Mouse (Mus musculus): ENCODE measurements at regions not wholly inside any gene's neighbourhood (a gene's known extent, or its start where the extent isn't known, plus 50 kb on each side); places are given as distances from the start of the nearest gene placed in this dataset.

GRCm38 (mm10) chr10:56453578-56454069 lies 76.5 kb downstream of the Gja1 start:
- no peak for DNase-seq

- DNase-seq = no peak
These were observed 78.8 kb downstream of the Gja1 start for GRCm38 (mm10) chr10:56455867-56456468.

DNA sequence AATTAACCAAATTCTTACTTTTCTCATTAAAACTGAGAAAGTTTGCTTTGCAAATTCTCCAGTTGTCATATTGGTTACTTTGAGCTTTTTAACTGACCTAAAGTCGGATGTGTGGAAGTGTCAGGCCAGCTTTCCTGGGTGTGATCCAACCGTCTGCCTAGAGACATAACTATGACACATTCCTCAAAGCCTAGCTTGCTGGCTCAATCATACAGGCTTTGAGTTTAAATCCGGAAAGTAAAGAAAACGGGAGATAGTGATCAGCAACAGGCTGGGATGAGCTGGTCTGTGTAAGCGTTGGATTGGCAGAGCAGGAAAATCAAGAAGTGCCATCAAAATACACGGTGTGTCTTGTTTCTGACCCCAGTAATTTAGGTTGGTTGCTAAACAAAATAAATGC lies 91.4 kb downstream of the Gja1 start:
- peak; percentile 28 to 40 for DNase-seq

GRCm38 (mm10) chr10:56468993-56469712 lies 92.0 kb downstream of the Gja1 start:
- peak; percentile 53 to 67 for DNase-seq

DNA sequence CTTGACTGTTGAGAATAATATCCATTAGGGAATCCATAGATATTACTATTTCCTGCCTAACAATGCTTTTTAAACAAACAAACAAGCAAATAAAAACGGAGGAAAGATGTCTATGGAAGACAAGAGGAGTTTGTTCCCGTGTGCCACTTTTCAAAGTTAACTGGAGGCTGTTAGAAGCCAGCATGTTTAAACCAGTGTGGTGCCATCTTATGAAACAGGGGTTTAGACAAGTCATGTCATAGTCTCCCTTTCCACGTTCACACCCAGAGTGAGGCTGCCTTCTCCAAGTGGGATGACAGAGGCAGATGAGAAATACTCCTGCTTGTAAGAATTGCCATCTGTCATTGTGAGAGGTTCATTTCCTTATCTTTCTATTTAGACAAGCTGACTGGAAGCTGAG lies 92.8 kb downstream of the Gja1 start:
- DNase-seq = no peak

GRCm38 (mm10) chr10:56474951-56475350 lies 97.8 kb downstream of the Gja1 start:
- DNase-seq = peak in 1 of 2 experiments; percentile 14

DNA sequence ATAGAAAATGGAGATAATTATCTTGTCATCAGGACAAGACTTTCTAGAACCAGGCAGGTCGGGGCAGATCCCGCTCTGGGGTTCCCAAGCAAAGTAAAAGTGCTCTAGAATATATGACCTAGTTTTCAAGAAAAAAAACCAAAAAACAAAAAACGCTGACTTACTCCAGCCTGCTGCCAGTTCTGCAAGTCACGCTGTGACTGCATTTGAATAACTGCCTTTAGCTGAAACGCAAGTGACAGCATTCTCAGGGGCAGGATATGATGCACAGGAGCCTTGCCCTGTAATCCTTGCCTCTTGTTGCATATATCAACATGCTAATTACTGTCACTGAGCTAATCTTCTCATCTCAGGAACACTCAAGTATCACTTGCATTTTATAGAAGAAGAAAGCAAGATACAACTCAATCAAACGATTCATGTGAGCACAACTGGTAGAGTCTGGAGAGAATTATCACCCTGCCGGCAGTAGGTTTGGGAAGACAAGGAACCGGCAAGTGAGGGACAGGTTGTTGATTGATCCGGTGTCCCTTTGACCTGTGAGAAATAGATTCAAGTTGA lies 105.1 kb downstream of the Gja1 start:
- DNase-seq = no peak

- DNase-seq = no peak
These were observed 107.8 kb downstream of the Gja1 start for GRCm38 (mm10) chr10:56484931-56485330.

DNA sequence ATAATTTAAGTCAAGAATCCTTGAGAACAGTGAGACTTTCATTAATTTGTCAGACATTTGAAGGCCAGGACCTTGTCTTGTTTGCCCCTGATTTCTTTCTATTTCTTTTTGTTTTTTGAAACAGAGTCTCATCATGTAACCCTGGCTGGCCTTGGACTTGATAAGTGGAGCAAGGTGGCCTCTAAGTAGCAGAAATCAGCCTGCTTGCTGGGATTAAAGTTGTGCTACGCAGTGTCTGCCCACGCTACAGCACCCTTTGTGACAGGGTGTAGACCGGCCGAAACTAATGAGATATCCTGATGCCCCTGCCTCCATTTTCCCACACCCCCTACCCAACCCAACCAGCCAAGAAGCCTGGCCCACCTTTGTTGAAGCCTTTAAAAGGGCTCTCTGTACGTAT lies 108.6 kb downstream of the Gja1 start:
- no peak for DNase-seq

GRCm38 (mm10) chr10:56486584-56486983 lies 109.5 kb downstream of the Gja1 start:
- DNase-seq = peak; percentile 19 to 36

- DNase-seq = no peak
These were observed 116.3 kb downstream of the Gja1 start for GRCm38 (mm10) chr10:56493461-56493860.

- DNase-seq = no peak
These were observed 118.2 kb downstream of the Gja1 start for GRCm38 (mm10) chr10:56495352-56495751.

DNA sequence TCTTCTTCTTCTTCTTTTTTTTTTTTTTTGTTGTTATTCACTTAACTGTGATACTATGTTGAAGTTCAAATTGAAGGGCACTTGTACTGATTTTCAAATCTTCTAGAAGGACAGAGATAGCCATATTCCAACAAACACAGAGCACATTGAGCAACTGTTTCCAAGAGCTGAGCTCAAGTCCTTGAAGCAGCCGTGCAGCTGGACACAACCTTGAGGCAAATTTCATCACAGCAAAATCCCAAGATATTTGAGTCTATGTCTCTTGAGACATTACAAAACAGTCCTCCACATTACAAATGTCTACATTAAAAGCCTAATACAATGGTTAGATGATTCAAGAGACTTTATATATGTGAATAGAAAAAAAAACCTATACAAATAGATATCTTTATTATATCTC lies 141.9 kb downstream of the Gja1 start:
- no peak for DNase-seq

GRCm38 (mm10) chr10:56525791-56526190 lies 148.7 kb downstream of the Gja1 start:
- no peak for DNase-seq

DNA sequence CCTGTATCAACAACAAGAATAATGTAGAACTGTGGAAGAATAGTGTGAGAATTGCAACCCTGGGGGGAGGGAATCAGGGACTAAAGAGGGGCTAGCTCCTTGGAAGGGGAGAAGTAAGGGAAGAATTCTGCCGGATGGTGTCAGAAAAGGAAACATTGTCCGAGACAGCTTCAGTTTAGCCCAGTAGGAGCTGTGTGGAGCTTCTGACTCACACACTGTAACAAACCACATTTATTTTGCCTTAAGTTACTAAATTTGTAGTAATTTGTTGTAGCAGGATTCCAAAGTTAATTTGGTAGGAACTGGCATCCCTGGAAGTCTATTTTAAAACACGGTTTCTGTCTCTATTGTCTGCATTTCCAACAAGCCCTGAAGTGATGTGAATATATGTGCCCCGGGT lies 160.0 kb downstream of the Gja1 start:
- DNase-seq = no peak

- DNase-seq = peak in 1 of 2 experiments; percentile 7
These were observed 162.8 kb downstream of the Gja1 start for GRCm38 (mm10) chr10:56539827-56540511.

GRCm38 (mm10) chr10:56542106-56542505 lies 165.0 kb downstream of the Gja1 start:
- no peak for DNase-seq

DNA sequence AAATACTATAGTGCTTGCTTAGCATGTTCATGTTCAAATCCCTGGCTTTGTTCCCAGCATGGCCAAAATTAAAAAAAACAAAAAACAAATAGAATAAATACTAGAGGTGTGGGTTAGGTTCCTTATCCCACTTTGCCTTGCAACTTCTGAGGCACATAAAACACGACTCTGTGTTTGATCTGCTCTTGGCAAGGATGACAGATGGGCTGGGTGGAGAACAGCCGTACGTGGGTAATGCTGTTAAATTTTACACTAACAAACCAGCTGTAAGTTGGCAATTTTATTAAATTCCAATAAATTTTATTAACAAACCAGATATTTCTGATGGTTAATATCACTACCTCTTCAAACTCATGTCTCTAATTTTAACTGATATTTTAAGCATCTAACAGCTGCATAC lies 168.9 kb downstream of the Gja1 start:
- no peak for DNase-seq

DNA sequence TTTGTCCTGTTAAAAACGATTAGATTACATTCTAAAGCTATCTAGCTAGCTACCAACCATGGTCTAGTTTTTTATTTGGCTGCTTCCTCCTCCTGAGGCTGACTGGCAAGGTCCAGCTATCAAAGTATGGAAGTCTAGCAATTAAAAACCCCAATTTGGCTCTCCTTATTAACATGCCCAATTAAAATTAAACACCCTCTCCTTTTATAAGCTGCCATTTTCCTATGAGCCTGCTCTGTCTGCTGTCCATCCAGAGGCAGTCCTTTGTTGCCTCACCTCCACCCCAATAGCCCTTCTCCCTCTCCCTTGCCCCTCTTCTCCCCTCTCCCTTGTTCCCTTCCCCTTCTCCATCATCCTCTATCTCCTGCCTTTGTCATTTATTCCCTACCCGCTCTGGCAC lies 169.7 kb downstream of the Gja1 start:
- DNase-seq = no peak

DNA sequence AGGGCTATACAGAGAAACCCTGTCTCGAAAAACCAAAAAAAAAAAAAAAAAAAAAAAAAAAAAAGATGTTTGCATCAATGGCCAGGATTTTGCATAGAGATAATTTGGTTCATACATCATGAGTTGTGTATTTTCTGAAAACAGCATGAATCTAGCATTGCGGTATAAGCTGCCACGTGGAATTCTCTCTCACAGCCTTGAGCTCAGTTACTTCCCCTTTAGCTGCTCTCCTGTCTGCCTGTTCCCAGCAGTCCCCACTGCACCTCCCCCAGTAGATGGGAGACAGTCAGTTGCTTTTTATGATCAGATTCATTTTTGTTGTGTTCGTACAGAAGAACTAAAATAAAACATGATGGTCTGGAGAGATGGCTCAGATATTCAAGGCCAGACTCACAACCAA lies 170.7 kb downstream of the Gja1 start:
- DNase-seq = no peak

DNA sequence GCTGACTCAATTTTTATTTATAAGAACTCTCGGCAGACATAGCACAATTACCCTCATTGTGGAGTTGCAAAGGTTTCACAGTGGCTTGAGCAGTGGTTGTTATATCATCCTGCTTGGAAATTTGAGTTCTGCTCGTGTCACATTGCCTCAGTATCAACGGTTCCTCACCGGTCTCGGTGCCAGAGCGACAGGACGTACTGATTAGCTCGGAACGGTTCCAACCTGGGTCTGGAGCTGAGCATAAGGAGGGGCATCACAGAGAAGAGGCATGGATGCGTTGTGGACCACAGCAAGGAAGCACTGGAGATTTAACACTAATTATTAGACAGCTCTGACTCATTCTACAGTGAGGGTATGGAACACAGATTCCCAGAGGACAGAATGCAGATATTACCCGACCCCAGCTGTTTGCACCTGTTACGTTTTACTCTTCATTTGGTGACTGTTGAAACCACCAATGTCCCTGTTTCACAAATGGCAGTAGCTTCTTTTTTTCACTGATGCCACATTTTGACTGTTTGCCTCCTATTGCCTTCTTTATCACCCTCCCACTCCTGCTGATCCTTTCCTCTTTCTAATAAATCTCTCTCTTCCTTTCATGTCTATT lies 189.8 kb downstream of the Gja1 start:
- DNase-seq = no peak

GRCm38 (mm10) chr10:56582065-56582464 lies 204.9 kb downstream of the Gja1 start:
- no peak for DNase-seq

GRCm38 (mm10) chr10:56587205-56587604 lies 210.1 kb downstream of the Gja1 start:
- DNase-seq = no peak
